Mouse (Mus musculus): ENCODE results near the gene Atf3.

Atf3 gene

GRCm38 (mm10) chr1:191230355-191230931 is 12.6 kb upstream of the Atf3 start:
- no peak for DNase-seq (ENCODE audit: low read depth, low spot score)

GRCm38 (mm10) chr1:191226570-191226969 is 8.7 kb upstream of the Atf3 start:
- no peak for DNase-seq (ENCODE audit: low read depth, low spot score)

- no peak for DNase-seq (ENCODE audit: low read depth, low spot score)
Measured at GRCm38 (mm10) chr1:191225771-191226170, 7.9 kb upstream of the Atf3 start.

GRCm38 (mm10) chr1:191224981-191225703 is 7.3 kb upstream of the Atf3 start:
- peak; percentile 61 for DNase-seq (ENCODE audit: low read depth, low spot score)

- peak; percentile 95 for DNase-seq (ENCODE audit: low read depth, low spot score)
Measured at GRCm38 (mm10) chr1:191224302-191224980, 6.6 kb upstream of the Atf3 start.

- no peak for DNase-seq (ENCODE audit: low read depth, low spot score)
Measured at GRCm38 (mm10) chr1:191223930-191224301, 6.1 kb upstream of the Atf3 start.

GRCm38 (mm10) chr1:191222031-191222430 is 4.2 kb upstream of the Atf3 start:
- no peak for DNase-seq (ENCODE audit: low read depth, low spot score)

GRCm38 (mm10) chr1:191220588-191220987 is 2.7 kb upstream of the Atf3 start:
- DNase-seq (ENCODE audit: low read depth, low spot score), result no peak

- no peak for DNase-seq (ENCODE audit: low read depth, low spot score)
Measured at GRCm38 (mm10) chr1:191219748-191220147, 1.9 kb upstream of the Atf3 start.

GRCm38 (mm10) chr1:191218583-191218982 is 744 bp upstream of the Atf3 start:
- no peak for DNase-seq (ENCODE audit: low read depth, low spot score)

GRCm38 (mm10) chr1:191215776-191216661 is 1.8 kb downstream of the Atf3 start:
- peak; percentile 22 for DNase-seq (ENCODE audit: low read depth, low spot score)

- DNase-seq (ENCODE audit: low read depth, low spot score), result no peak
Measured at GRCm38 (mm10) chr1:191211096-191211495, 6.7 kb downstream of the Atf3 start.

GRCm38 (mm10) chr1:191205791-191206190 is 12.0 kb downstream of the Atf3 start:
- DNase-seq (ENCODE audit: low read depth, low spot score), result peak; percentile 59

- no peak for DNase-seq (ENCODE audit: low read depth, low spot score)
Measured at GRCm38 (mm10) chr1:191204876-191205275, 13.0 kb downstream of the Atf3 start.

- no peak for DNase-seq (ENCODE audit: low read depth, low spot score)
Measured at GRCm38 (mm10) chr1:191203496-191203895, 14.3 kb downstream of the Atf3 start.

GRCm38 (mm10) chr1:191202208-191202952 is 15.5 kb downstream of the Atf3 start:
- peak; percentile 29 for DNase-seq (ENCODE audit: low read depth, low spot score)

- no peak for DNase-seq (ENCODE audit: low read depth, low spot score)
Measured at GRCm38 (mm10) chr1:191200816-191201602, 16.8 kb downstream of the Atf3 start.

- DNase-seq (ENCODE audit: low read depth, low spot score), result no peak
Measured at GRCm38 (mm10) chr1:191197916-191198315, 19.9 kb downstream of the Atf3 start.

GRCm38 (mm10) chr1:191196016-191196415 is 21.8 kb downstream of the Atf3 start:
- DNase-seq (ENCODE audit: low read depth, low spot score), result no peak

Data from ZHBTc4 (cell line).